Mouse (Mus musculus) myocyte (in vitro differentiated cells): Measurements from ENCODE around the gene S1pr2. TPM values are rescaled to one million over a fixed set of nuclear protein-coding genes. Genes with fewer than 3 reads are reported as not detected.

Source experiments
- H3K27me3 ChIP-seq: one replicate; pipeline ENCODE4 v1.6.1; 2011; ENCODE audit not compliant: control insufficient read depth, insufficient read depth, insufficient read length
- H3K36me3 ChIP-seq: one replicate; pipeline ENCODE4 v1.6.1; 2011; ENCODE audit not compliant: control insufficient read depth, insufficient read depth
- H3K4me2 ChIP-seq: one replicate; pipeline ENCODE4 v1.6.1; 2011; ENCODE audit warnings: low read depth, control low read depth
- H3K4me3 ChIP-seq: one replicate; pipeline ENCODE4 v1.5.1; 2011; ENCODE audit warnings: mild to moderate bottlenecking, control low read depth, moderate library complexity
- H3K79me2 ChIP-seq: one replicate; pipeline ENCODE4 v1.6.1; 2011; ENCODE audit not compliant: control insufficient read depth, insufficient read depth
- H3ac ChIP-seq: one replicate; pipeline ENCODE4 v1.6.1; 2011; ENCODE audit not compliant: control insufficient read depth, insufficient read length
- CEBPB ChIP-seq: IDR thresholded peaks from 2 replicates; pipeline ENCODE4 v1.6.1; 2011; ENCODE audit warnings: mild to moderate bottlenecking, moderate library complexity; ENCODE audit not compliant: poor library complexity, insufficient read depth, severe bottlenecking
- E2F4 ChIP-seq: IDR thresholded peaks from one replicate; pipeline ENCODE4 v1.6.1; 2011; ENCODE audit warnings: mild to moderate bottlenecking, control low read depth, moderate library complexity; ENCODE audit not compliant: insufficient read depth
- MAX ChIP-seq: IDR thresholded peaks from one replicate; pipeline ENCODE4 v1.6.1; 2011; ENCODE audit warnings: low read depth, mild to moderate bottlenecking, control low read depth
- MYOD1 ChIP-seq, 3 experiments: IDR thresholded peaks; one replicate each; pipeline ENCODE4 v1.6.1; 2011; ENCODE audit warnings: control low read depth in 2 of 3, low read depth in 2 of 3, mild to moderate bottlenecking in 2 of 3, moderate library complexity in 1 of 3; ENCODE audit not compliant: insufficient read length in 2 of 3, control insufficient read depth in 1 of 3
- MYOG ChIP-seq, 3 experiments: IDR thresholded peaks; one replicate each; pipeline ENCODE4 v1.6.1; 2011; ENCODE audit warnings: control low read depth in 2 of 3, low read depth in 2 of 3, mild to moderate bottlenecking in 2 of 3; ENCODE audit not compliant: insufficient read length in 2 of 3, control insufficient read depth in 1 of 3, insufficient read depth in 1 of 3
- POLR2A ChIP-seq: IDR thresholded peaks from one replicate; pipeline ENCODE4 v1.6.1; 2011; ENCODE audit warnings: low read depth, mild to moderate bottlenecking, control low read depth, moderate library complexity; ENCODE audit not compliant: insufficient read length
- POLR2AphosphoS2 ChIP-seq: IDR thresholded peaks from one replicate; pipeline ENCODE4 v1.6.1; 2011; ENCODE audit warnings: low read depth, control low read depth; ENCODE audit not compliant: insufficient read length
- REST ChIP-seq: IDR thresholded peaks from one replicate; pipeline ENCODE4 v1.6.1; 2011; ENCODE audit warnings: mild to moderate bottlenecking, control low read depth, moderate library complexity; ENCODE audit not compliant: insufficient read depth, insufficient read length
- SRF ChIP-seq: IDR thresholded peaks from one replicate; pipeline ENCODE4 v1.6.1; 2011; ENCODE audit warnings: low read depth; ENCODE audit not compliant: control insufficient read depth, insufficient read length
- TCF12 ChIP-seq: IDR thresholded peaks from one replicate; pipeline ENCODE4 v1.6.1; 2011; ENCODE audit warnings: mild to moderate bottlenecking, control low read depth; ENCODE audit not compliant: poor library complexity, insufficient read depth, severe bottlenecking
- TCF3 ChIP-seq: IDR thresholded peaks from one replicate; pipeline ENCODE4 v1.6.1; 2011; ENCODE audit warnings: low read depth, control low read depth; ENCODE audit not compliant: insufficient read length
- USF1 ChIP-seq: IDR thresholded peaks from one replicate; pipeline ENCODE4 v1.6.1; 2011; ENCODE audit warnings: low read depth, mild to moderate bottlenecking, control low read depth, moderate library complexity
- polyA plus RNA-seq: library from polyadenylated mRNA; unstranded; fragments of >200 nt; fragmentation: generic; extraction: Trizol; gene quantifications from one replicate; pipeline ENCODE4 v1.2.1, GENCODE M21; 2012; ENCODE audit warnings: missing spikeins

S1pr2 gene
- polyA plus RNA-seq, 1 experiment = 5.5 TPM

DNA sequence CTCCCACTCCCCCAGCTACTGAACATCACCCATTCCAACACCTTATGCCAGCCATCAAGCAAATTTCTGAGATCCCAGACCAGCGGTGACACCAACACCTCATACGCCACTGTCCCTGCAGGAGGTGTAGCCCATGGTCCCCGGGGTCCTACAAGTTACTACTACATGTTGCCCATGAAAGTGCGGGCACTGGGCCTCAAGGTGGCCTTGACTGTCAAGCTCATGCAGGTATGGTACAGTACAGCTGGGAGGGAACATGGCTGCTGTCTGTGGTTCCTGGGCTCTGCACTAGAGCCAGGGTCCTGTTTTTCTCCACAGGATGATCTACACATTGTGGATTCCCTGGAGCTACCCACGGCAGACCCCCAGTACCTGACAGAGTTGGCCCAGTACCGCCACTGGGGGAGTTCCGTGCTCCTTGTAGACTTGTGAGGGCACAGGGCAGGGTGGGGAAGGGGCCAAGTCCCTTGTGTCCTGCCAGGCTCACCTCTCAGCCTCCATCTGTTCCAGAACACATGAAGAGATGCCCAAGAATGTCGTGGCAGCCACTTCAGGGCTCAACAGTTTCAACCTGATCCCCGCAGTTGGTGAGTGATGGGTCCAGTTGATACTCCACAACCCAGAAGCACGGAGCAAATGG is 30.9 kb upstream of the S1pr2 start:
- H3K4me2 ChIP-seq = no peak overlapping the region
- no peaks in the 10 kb centered on the region for H3K27me3 ChIP-seq
- peaks cover 7% of the 10 kb centered on the region for H3K79me2 ChIP-seq
- no peak overlapping the region for H3K4me3 ChIP-seq
- H3ac ChIP-seq = no peak overlapping the region
- H3K36me3 ChIP-seq = no peaks in the 10 kb centered on the region
- TF ChIP-seq SRF (no peak), TCF3 (no peak), TCF12 (no peak), POLR2AphosphoS2 (no peak), POLR2A (no peak)

DNA sequence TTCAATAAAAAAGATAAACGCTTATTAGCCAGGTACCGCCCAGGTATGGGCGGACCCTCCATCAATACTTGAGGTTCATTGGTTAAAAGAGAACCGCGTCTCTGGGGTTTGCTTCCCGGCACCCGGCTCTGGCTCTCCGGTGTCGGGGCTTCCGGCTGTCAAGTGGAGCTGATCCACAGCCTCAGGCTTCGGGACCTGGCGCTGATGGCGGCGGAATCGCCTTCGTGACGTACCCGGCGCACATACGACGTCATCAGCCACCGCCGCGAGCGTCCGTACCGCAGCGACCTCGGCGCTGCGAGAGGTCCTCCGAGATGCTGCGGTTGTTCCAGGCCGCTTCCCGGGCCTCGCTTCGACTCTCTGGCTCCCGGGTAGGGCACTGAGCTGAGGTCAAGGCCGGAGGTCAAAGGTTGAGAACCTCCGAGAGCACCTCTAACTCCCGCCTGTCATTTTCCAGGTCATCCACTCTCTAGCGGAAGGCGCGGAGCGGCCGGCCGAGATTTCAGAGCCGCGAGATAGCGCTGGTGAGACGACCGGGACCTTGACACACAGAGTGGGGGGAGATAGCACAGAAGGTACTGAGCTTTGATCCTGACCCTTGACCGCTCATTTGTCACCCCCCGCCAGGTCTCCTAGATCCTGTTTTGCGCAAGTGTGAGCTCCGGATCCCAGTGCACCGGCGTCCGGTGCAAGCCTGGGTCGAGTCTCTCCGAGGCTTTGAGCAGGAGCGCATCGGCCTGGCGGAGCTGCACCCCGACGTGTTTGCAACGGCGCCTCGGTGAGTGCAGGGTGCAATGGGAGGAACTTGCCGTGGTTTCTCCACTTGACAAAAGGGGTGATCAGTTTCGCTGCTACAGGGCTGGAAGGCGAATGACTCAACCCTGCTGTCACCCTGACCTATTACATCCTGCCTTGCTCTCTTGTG is 26.3 kb upstream of the S1pr2 start, which contains the start of gene Mrpl4:
TSS of gene Mrpl4 (plus strand) at position 112 of the 925 bp plus-strand sequence.
- no peak for TF ChIP-seq CEBPB
- TF ChIP-seq MYOG (IDR thresholded peaks at IDR 0.05; ENCODE audit: control insufficient read depth in 1 of 3, insufficient read depth in 1 of 3, insufficient read length in 2 of 3, low read depth in 2 of 3) = peak in 2 of 3 experiments; percentile 5 to 30
- TF ChIP-seq E2F4 = no peak
- TF ChIP-seq POLR2A = peak; percentile 95
- no peak for TF ChIP-seq USF1
- TF ChIP-seq SRF = peak; percentile 77
- peak; percentile 97 for TF ChIP-seq POLR2AphosphoS2
- no peak for TF ChIP-seq TCF12
- TF ChIP-seq MYOD1 (IDR thresholded peaks at IDR 0.05; ENCODE audit: control insufficient read depth in 1 of 3, insufficient read length in 2 of 3, low read depth in 2 of 3) = no peak
- no peak for TF ChIP-seq MAX
- Histone ChIP-seq H3K4me2 (peak within 1 kb of the TSS; percentile 71), H3K36me3 (no peaks in the 10 kb centered on the region), H3K4me3 (peak within 1 kb of the TSS; percentile 93), H3ac (peak within 1 kb of the TSS; percentile 58), H3K79me2 (peaks cover 7% of the 10 kb centered on the region), H3K27me3 (no peaks in the 10 kb centered on the region)

DNA sequence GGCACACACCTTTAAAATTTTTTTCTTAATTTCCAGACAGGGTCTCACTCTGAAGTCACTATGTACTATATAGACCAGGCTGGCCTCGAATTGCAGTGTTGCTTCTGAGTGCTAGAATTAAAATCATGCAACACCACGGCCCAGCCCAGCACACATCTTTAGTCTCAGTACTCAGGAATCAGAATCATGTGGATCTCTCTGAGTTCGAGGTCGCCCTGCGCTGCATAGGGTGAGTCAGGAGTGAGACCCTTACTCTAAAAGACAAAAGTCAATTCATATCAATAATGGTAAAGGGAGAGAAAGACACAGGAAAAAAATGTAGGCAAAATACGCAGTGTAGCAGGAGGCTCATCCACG is 25.7 kb upstream of the S1pr2 start:
- H3ac ChIP-seq = peak overlapping the region; percentile 58
- no peak for TF ChIP-seq TCF12
- TF ChIP-seq MAX = no peak
- no peak for TF ChIP-seq MYOD1 (IDR thresholded peaks at IDR 0.05; ENCODE audit: control insufficient read depth in 1 of 3, insufficient read length in 2 of 3, low read depth in 2 of 3)
- TF ChIP-seq USF1 = no peak
- no peak for TF ChIP-seq TCF3
- TF ChIP-seq CEBPB = no peak
- no peak for TF ChIP-seq SRF
- TF ChIP-seq POLR2A = no peak
- TF ChIP-seq REST = no peak
- no peak for TF ChIP-seq POLR2AphosphoS2
- TF ChIP-seq E2F4 = no peak
- no peaks in the 10 kb centered on the region for H3K27me3 ChIP-seq
- no peaks in the 10 kb centered on the region for H3K36me3 ChIP-seq
- peak overlapping the region; percentile 93 for H3K4me3 ChIP-seq
- H3K79me2 ChIP-seq = peaks cover 7% of the 10 kb centered on the region
- peak overlapping the region; percentile 71 for H3K4me2 ChIP-seq

DNA sequence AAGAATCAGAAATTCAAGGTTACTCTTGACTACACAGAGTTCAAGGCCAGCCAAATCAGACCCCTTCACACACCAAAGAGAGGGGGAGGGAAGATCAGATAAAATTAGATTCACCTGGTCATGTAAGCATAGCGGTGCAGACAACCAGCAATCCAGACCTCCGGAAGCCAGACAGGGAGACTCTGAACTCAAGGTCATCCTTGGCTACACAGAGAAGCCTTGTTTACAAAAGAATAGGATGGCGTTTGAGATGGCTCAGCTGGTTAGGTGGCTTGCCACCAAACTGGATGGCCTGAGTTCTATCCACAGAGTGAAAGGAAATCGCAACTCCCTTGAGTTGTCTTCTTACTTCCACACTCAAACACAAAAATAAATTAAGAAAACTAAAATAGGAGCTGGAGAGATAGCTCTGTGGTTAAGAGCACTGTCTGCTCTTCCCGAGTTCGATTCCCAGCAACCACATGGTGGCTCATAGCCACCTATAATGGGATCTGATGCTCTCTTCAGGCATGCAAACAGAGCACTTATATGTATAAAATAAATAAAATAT is 25.1 kb upstream of the S1pr2 start:
- no peaks in the 10 kb centered on the region for H3K27me3 ChIP-seq
- H3K4me2 ChIP-seq = no peak overlapping the region
- TF ChIP-seq REST (no peak), MYOG (IDR thresholded peaks at IDR 0.05; ENCODE audit: control insufficient read depth in 1 of 3, insufficient read depth in 1 of 3, insufficient read length in 2 of 3, low read depth in 2 of 3) (no peak), USF1 (no peak), E2F4 (no peak), MAX (no peak), SRF (no peak), CEBPB (no peak), MYOD1 (IDR thresholded peaks at IDR 0.05; ENCODE audit: control insufficient read depth in 1 of 3, insufficient read length in 2 of 3, low read depth in 2 of 3) (no peak), POLR2A (no peak), POLR2AphosphoS2 (no peak), TCF3 (no peak), TCF12 (no peak)

More for the DNA sequence above, 25.1 kb upstream of the S1pr2 start:
- peaks cover 7% of the 10 kb centered on the region for H3K79me2 ChIP-seq
- peak overlapping the region; percentile 93 for H3K4me3 ChIP-seq
- H3K36me3 ChIP-seq = no peaks in the 10 kb centered on the region
- no peak overlapping the region for H3ac ChIP-seq
